Mouse (Mus musculus) embryonic fibroblast, embryonic 13.5 days (primary cell): ENCODE data around the gene Nos2. TPM values are rescaled to one million over a fixed set of nuclear protein-coding genes. Genes with fewer than 3 reads are reported as not detected.
A peak's percentile ranks its signal among the peaks of the same experiment; 100 is the strongest.

Source experiments
- H3K27ac ChIP-seq: 2 replicates; pipeline ENCODE4 v1.5.1; 2012; ENCODE audit warnings: low read length, control low read depth, inconsistent platforms; ENCODE audit not compliant: insufficient read depth
- H3K4me1 ChIP-seq: 2 replicates; pipeline ENCODE4 v1.6.1; 2011; ENCODE audit warnings: low read length; ENCODE audit not compliant: control insufficient read depth, insufficient read depth
- H3K4me3 ChIP-seq: 2 replicates; pipeline ENCODE4 v1.5.1; 2011; ENCODE audit warnings: mild to moderate bottlenecking, control low read depth, low read length; ENCODE audit not compliant: insufficient read depth
- CTCF ChIP-seq: IDR thresholded peaks from 2 replicates; pipeline ENCODE4 v1.5.1; 2011; ENCODE audit warnings: mild to moderate bottlenecking, control low read depth, low read length, moderate library complexity, borderline replicate concordance; ENCODE audit not compliant: insufficient read depth
- POLR2A ChIP-seq: IDR thresholded peaks from 2 replicates; pipeline ENCODE4 v1.6.1; 2011; ENCODE audit warnings: low read depth, mild to moderate bottlenecking, control low read depth, low read length, moderate library complexity
- polyA plus RNA-seq: library from polyadenylated mRNA; stranded (reverse); fragments of >200 nt; gene quantifications from 2 replicates; pipeline ENCODE4 v1.2.4, GENCODE M21; 2011; ENCODE audit warnings: low read depth; ENCODE audit not compliant: missing spikeins, insufficient read length

The Nos2 gene
- polyA plus RNA-seq, 1 experiment: not detected

- Histone ChIP-seq H3K27ac (no peak overlapping the region), H3K4me1 (peaks cover 4% of the 10 kb centered on the region; the same call in 1 of the 2 replicates), H3K4me3 (no peak overlapping the region)
- TF ChIP-seq POLR2A (no peak), CTCF (no peak)
Observed at GRCm38 (mm10) chr11:78916410-78916809, 4.2 kb upstream of the Nos2 start.

- no peak for TF ChIP-seq POLR2A
- no peak for TF ChIP-seq CTCF
- Histone ChIP-seq H3K4me3 (no peak overlapping the region), H3K4me1 (peaks cover 4% of the 10 kb centered on the region; the same call in 1 of the 2 replicates), H3K27ac (no peak overlapping the region)
Observed at GRCm38 (mm10) chr11:78919745-78920144, 842 bp upstream of the Nos2 start.

GRCm38 (mm10) chr11:78922678-78923407 is 2.3 kb downstream of the Nos2 start:
- no peak for TF ChIP-seq POLR2A
- TF ChIP-seq CTCF: peak; percentile 84; the same call in 1 of the 2 replicates
- H3K4me3 ChIP-seq: no peak overlapping the region
- H3K27ac ChIP-seq: no peak overlapping the region
- no peaks in the 10 kb centered on the region for H3K4me1 ChIP-seq

GRCm38 (mm10) chr11:78924111-78924510 is 3.5 kb downstream of the Nos2 start:
- Histone ChIP-seq H3K4me3 (no peak overlapping the region), H3K27ac (no peak overlapping the region), H3K4me1 (no peaks in the 10 kb centered on the region)
- TF ChIP-seq CTCF (no peak), POLR2A (no peak)

- no peak for TF ChIP-seq POLR2A
- no peak for TF ChIP-seq CTCF
- no peak overlapping the region for H3K27ac ChIP-seq
- no peaks in the 10 kb centered on the region for H3K4me1 ChIP-seq
- H3K4me3 ChIP-seq: peak overlapping the region; percentile 4; the same call in 1 of the 2 replicates
Observed at GRCm38 (mm10) chr11:78924916-78925315, 4.3 kb downstream of the Nos2 start.

- no peak overlapping the region for H3K27ac ChIP-seq
- TF ChIP-seq POLR2A: no peak
- TF ChIP-seq CTCF: no peak
- no peak overlapping the region for H3K4me3 ChIP-seq
- H3K4me1 ChIP-seq: no peaks in the 10 kb centered on the region
Observed at GRCm38 (mm10) chr11:78929345-78929744, 8.8 kb downstream of the Nos2 start.

- Histone ChIP-seq H3K27ac (no peak overlapping the region), H3K4me3 (no peak overlapping the region), H3K4me1 (no peaks in the 10 kb centered on the region)
- TF ChIP-seq CTCF: no peak
- TF ChIP-seq POLR2A: no peak
Observed at GRCm38 (mm10) chr11:78934307-78934706, 13.7 kb downstream of the Nos2 start.

GRCm38 (mm10) chr11:78934727-78935126 is 14.1 kb downstream of the Nos2 start:
- Histone ChIP-seq H3K4me3 (no peak overlapping the region), H3K4me1 (no peaks in the 10 kb centered on the region), H3K27ac (no peak overlapping the region)
- no peak for TF ChIP-seq CTCF
- TF ChIP-seq POLR2A: no peak

- no peak overlapping the region for H3K27ac ChIP-seq
- no peaks in the 10 kb centered on the region for H3K4me1 ChIP-seq
- H3K4me3 ChIP-seq: no peak overlapping the region
- TF ChIP-seq CTCF: no peak
- no peak for TF ChIP-seq POLR2A
Observed at GRCm38 (mm10) chr11:78935178-78935577, 14.6 kb downstream of the Nos2 start.

GRCm38 (mm10) chr11:78943083-78943482 is 22.5 kb downstream of the Nos2 start:
- TF ChIP-seq POLR2A: no peak
- H3K4me3 ChIP-seq: no peak overlapping the region
- H3K4me1 ChIP-seq: no peaks in the 10 kb centered on the region
- no peak overlapping the region for H3K27ac ChIP-seq

- no peak overlapping the region for H3K4me3 ChIP-seq
- no peaks in the 10 kb centered on the region for H3K4me1 ChIP-seq
- no peak for TF ChIP-seq CTCF
- no peak for TF ChIP-seq POLR2A
- no peak overlapping the region for H3K27ac ChIP-seq
Observed at GRCm38 (mm10) chr11:78950365-78950764, 29.8 kb downstream of the Nos2 start.
